Mouse (Mus musculus) liver, adult 2 months (tissue): ENCODE results near the gene Tmigd3. TPM values are rescaled to one million over a fixed set of nuclear protein-coding genes. Genes with fewer than 3 reads are reported as not detected.
A peak's percentile ranks its signal among the peaks of the same experiment; 100 is the strongest.

ENCODE experiments used
- DNase-seq: peaks from one replicate; pipeline ENCODE4 v3.0.0-alpha.2; 2011; ENCODE audit warnings: low read depth, low spot score; ENCODE audit errors: extremely low read depth
- H3K27ac ChIP-seq: fragments of 200-500 bp; replicated peaks from 2 replicates; pipeline ENCODE4 v1.5.1; 2012; ENCODE audit warnings: low read depth, mild to moderate bottlenecking, control low read depth, inconsistent platforms, low read length; ENCODE audit not compliant: insufficient read depth
- H3K27me3 ChIP-seq: fragments of 200-500 bp; 2 replicates; pipeline ENCODE4 v1.6.1; 2012; ENCODE audit warnings: mild to moderate bottlenecking, moderate library complexity, low read length, inconsistent platforms; ENCODE audit not compliant: control insufficient read depth, insufficient read depth
- H3K36me3 ChIP-seq: fragments of 200-500 bp; 2 replicates; pipeline ENCODE4 v1.6.1; 2012; ENCODE audit warnings: low read length, inconsistent platforms; ENCODE audit not compliant: control insufficient read depth, insufficient read depth
- H3K4me1 ChIP-seq: fragments of 200-500 bp; 2 replicates; pipeline ENCODE4 v1.6.1; 2011; ENCODE audit warnings: low read length; ENCODE audit not compliant: control insufficient read depth, insufficient read depth
- H3K4me3 ChIP-seq: fragments of 200-500 bp; 2 replicates; pipeline ENCODE4 v1.5.1; 2011; ENCODE audit warnings: low read depth, mild to moderate bottlenecking, control low read depth, low read length, moderate library complexity; ENCODE audit not compliant: insufficient read depth
- H3K79me2 ChIP-seq: fragments of 200-500 bp; 2 replicates; pipeline ENCODE4 v1.6.1; 2012; ENCODE audit warnings: inconsistent platforms, mild to moderate bottlenecking, low read length, moderate library complexity; ENCODE audit not compliant: control insufficient read depth, insufficient read depth
- H3K9ac ChIP-seq: fragments of 200-500 bp; 2 replicates; pipeline ENCODE4 v1.6.1; 2012; ENCODE audit warnings: low read depth, mild to moderate bottlenecking, control low read depth, inconsistent platforms, low read length
- CTCF ChIP-seq: fragments of 200-500 bp; IDR thresholded peaks from 2 replicates; pipeline ENCODE4 v1.5.1; 2011; ENCODE audit warnings: low read depth, low read length, control low read depth
- POLR2A ChIP-seq: fragments of 200-500 bp; IDR thresholded peaks from 2 replicates; pipeline ENCODE4 v1.6.1; 2011; ENCODE audit warnings: low read length, control low read depth; ENCODE audit not compliant: insufficient read depth; ENCODE audit errors: extremely low read depth
- WGBS: fragments of 180-500 bp; shearing (Covaris S2); methylation state at CpG from one replicate; pipeline ENCODE4 v1.1.7; 2018; 5-methylcytosine and 5-hydroxymethylcytosine counted together
- polyA plus RNA-seq: library from polyadenylated mRNA; depleted of rRNA; stranded (reverse); fragments of >200 nt; gene quantifications from 2 replicates; pipeline ENCODE4 v1.2.3, GENCODE M21; 2012
- total RNA-seq: library from RNA; depleted of rRNA; stranded (reverse); fragments of >200 nt; gene quantifications from 2 replicates; pipeline ENCODE4 v1.2.3, GENCODE M21; 2014

Tmigd3 gene
- total and polyA plus RNA-seq, 2 experiments: 0.12 TPM; not detected in 1

DNA sequence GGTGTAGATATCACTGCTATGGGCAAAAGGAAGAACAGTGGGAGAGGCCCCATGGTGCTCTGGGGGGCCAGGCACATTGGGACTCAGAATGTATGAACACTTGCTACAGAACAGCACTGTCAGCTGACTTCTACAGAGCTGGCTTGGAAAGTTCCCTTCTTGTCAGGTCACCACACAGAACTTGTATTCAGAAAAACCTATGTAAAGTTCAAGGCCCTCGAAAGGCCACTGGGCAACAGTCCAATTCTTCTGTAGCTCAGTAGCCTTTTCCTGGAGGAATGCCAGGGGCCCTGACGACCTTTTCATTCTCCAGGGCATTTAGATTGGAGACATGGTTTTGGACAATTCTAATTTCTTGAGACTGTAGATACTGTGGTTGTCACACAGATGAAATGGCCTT is 2.6 kb upstream of the Tmigd3 start:
- H3K27ac ChIP-seq: no peak overlapping the region
- H3K4me1 ChIP-seq: peaks cover 7% of the 10 kb centered on the region
- no peak overlapping the region for H3K4me3 ChIP-seq
- no peak for TF ChIP-seq CTCF
- TF ChIP-seq POLR2A: no peak
- DNase-seq: peak; percentile 73
- 0% methylated on average over 2 of the region's 2 CpGs for WGBS
- no peaks in the 10 kb centered on the region for H3K27me3 ChIP-seq
- H3K36me3 ChIP-seq: no peaks in the 10 kb centered on the region
- H3K9ac ChIP-seq: no peak overlapping the region
- H3K79me2 ChIP-seq: no peaks in the 10 kb centered on the region

DNA sequence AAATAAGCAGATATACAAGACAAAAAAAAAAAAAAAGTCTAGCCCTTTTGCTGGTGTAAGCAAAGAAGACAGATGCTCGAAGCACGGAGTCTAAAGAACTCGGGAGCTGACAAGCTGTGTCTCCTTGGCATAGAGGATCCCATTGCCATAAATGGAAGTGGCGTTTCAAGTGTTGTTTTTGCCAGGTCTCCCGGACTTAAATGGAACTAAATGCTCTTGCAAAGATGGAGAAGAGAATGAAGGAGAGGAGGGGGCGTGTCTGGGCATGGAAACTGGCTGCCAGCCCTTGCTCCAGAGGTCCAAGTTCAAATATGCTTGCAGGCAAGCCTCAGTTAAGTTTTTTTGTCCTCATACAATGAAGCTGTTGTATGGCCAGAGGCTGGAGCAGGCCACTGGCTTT is 1.3 kb downstream of the Tmigd3 start:
- Histone ChIP-seq H3K4me1 (peaks cover 7% of the 10 kb centered on the region), H3K36me3 (no peaks in the 10 kb centered on the region), H3K27ac (no peak overlapping the region), H3K27me3 (no peaks in the 10 kb centered on the region), H3K79me2 (no peaks in the 10 kb centered on the region), H3K4me3 (no peak overlapping the region), H3K9ac (no peak overlapping the region)
- 65% methylated on average over 6 of the region's 6 CpGs for WGBS
- TF ChIP-seq POLR2A (no peak), CTCF (no peak)
- no peak for DNase-seq

DNA sequence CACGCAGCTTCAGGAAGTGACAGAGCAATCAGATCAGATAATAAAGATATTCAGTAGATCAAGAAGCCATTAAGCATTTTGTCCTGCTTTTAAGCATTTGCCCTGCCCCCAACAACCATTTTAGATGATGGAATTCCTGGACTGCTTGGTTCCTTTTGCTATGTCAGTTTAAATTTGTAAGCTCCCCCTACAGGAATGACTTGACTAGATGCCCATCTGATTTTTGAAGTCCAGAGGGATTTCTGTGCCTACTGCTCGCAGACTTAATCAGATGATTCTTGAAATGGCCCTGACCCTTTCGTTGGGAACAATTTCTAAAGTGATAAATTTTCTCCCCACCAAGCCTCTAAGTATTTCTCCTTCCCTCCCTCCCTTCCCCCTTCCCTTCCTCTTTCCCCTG is 1.9 kb downstream of the Tmigd3 start:
- Histone ChIP-seq H3K27me3 (no peaks in the 10 kb centered on the region), H3K4me1 (peaks cover 7% of the 10 kb centered on the region), H3K27ac (no peak overlapping the region), H3K9ac (no peak overlapping the region), H3K36me3 (no peaks in the 10 kb centered on the region), H3K4me3 (no peak overlapping the region), H3K79me2 (no peaks in the 10 kb centered on the region)
- DNase-seq: no peak
- TF ChIP-seq POLR2A: no peak
- TF ChIP-seq CTCF: no peak
- 42% methylated on average over 3 of the region's 3 CpGs for WGBS

DNA sequence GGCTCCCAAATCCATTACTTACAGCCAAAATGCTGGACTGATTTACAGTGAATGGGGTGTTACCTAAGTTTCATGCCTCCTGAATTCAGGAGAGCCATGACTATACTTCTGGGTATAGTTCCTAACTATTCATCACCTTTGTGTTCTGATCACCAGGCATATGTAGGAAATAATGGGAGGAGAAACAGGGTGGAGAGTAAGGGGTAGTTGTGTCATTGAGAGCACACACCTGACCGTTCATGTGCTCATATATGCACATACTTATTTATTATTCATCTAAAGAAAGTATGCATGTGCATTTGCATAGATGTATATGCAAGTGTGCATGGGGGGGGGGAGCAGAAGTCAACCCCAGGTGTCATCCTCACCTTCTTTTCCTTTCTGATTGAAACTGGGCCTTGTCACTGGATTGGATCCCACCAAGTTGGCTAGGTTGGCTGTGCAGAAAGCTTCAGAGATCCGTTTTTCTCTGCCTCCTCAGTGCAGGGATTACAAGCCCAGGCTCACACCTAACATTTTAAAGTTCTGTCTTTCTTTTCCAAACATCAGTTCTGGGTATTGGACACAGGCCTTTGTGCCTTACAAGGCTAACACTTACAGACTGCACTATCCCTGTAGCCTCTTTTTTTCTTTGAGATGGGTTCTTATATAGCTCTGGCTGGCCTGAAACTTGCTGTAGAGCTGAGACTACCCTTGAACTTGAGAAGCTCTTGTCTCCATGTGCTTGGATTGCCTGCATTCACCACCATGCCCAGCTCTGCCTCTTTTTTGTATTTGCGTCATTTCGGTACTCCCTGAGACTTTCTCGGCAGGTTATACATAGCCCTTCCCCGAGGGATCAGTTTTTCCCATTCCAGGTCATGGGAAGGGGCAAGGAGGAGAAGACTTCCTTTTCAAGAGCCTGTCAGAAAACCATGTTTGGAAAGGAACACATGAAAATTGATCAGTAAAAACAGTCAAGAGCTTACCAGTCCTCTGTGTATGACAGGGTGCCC is 3.0 kb downstream of the Tmigd3 start:
- Histone ChIP-seq H3K4me3 (no peak overlapping the region), H3K36me3 (no peaks in the 10 kb centered on the region), H3K27me3 (no peaks in the 10 kb centered on the region), H3K9ac (no peak overlapping the region), H3K27ac (no peak overlapping the region), H3K79me2 (no peaks in the 10 kb centered on the region), H3K4me1 (no peaks in the 10 kb centered on the region; the same call in 1 of the 2 replicates)
- no peak for DNase-seq
- 96% methylated on average over 6 of the region's 6 CpGs for WGBS
- TF ChIP-seq POLR2A (no peak), CTCF (no peak)

DNA sequence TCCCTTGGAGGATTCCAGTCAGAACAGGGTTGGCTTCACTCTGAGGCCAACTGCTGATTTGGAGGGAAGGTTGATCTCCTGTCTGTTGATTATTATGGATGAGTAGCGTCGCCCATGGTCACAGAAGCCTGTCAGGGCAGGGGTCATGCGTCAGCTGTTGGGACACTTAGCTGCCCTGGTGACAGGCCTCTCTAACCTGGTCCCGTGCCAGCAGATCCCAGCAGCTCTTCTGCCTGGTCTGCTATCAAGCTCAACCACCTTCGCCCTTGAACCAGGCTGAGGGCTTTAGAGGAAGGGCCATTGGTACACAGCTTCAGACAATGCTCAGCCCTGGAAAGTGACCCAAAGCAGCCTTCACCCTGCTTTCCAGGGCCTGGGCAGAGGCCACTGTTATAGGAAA is 5.3 kb downstream of the Tmigd3 start:
- H3K27me3 ChIP-seq: no peaks in the 10 kb centered on the region
- H3K27ac ChIP-seq: no peak overlapping the region

More for the DNA sequence above, 5.3 kb downstream of the Tmigd3 start:
- Histone ChIP-seq H3K9ac (no peak overlapping the region), H3K4me3 (no peak overlapping the region), H3K36me3 (no peaks in the 10 kb centered on the region), H3K4me1 (no peaks in the 10 kb centered on the region; the same call in 1 of the 2 replicates), H3K79me2 (no peaks in the 10 kb centered on the region)
- DNase-seq: peak; percentile 73
- WGBS: 18% methylated on average over 5 of the region's 5 CpGs
- TF ChIP-seq CTCF (no peak), POLR2A (no peak)
